Mouse (Mus musculus) layer of hippocampus, adult 2 months (tissue): ENCODE data around the gene Btg4. TPM values are rescaled to one million over a fixed set of nuclear protein-coding genes. Genes with fewer than 3 reads are reported as not detected.

Source experiments
- DNase-seq, 2 experiments: peaks; one replicate each; pipeline ENCODE4 v3.0.0; 2022; ENCODE audit warnings: low spot score in 2 of 2
- H3K27ac ChIP-seq: fragments of 200-600 bp; 2 replicates; pipeline ENCODE4 v1.8.1; 2022
- H3K4me3 ChIP-seq: fragments of 200-600 bp; 2 replicates; pipeline ENCODE4 v1.8.1; 2022; ENCODE audit warnings: mild to moderate bottlenecking
- CTCF ChIP-seq: fragments of 200-600 bp; conservative IDR thresholded peaks from 2 replicates; pipeline ENCODE4 v1.8.1; 2022; ENCODE audit warnings: antibody characterized with exemption, mild to moderate bottlenecking, moderate library complexity
- microRNA-seq, 2 experiments: library from miRNA; unstranded; fragments of <30 nt; microRNA quantifications; one replicate each; pipeline ENCODE4 v1.2.0; 2021
- total RNA-seq, 2 experiments: library from RNA; stranded (reverse); gene quantifications; 2 replicates each; pipeline ENCODE4 v1.2.3; 2021

The Btg4 gene
- total RNA-seq, 2 experiments from 2014 or later, result not detected

GRCm38 (mm10) chr9:51152079-51152752 is 91.5 kb downstream of the Btg4 start:
- peak; percentile 90 for TF ChIP-seq CTCF

DNA sequence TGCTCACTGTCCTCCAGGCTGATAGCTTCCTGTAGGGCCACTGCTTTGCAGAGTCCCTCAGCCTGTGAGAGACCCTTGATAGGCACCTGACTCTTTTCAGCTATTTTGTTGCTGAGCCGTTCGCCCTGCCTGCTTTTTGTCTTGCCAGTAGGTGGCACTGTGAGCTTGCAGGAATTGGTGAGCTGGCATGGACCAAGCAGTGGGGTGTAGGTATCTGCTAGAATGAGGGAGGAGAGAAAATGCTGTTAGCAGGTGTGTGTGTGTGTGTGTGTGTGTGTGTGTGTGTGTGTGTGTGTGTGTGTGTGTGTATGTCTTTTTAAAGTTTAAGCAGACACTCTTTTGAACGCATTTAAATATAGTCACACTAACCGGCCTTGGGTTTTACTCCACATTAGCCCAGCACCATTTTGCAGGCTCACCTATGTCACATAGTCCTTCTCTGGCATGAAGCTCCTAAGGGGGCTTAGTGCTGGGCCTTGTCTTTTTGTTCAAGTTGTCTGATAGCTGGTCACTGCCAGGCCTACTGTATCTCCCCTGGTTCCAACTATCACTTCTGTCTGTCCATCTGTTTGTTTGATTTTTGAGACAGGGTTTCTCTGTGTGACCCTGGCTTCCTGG is 101.2 kb downstream of the Btg4 start:
- H3K4me3 ChIP-seq, result no peak overlapping the region
- DNase-seq, result peak; percentile 82 to 87
- no peak overlapping the region for H3K27ac ChIP-seq
- TF ChIP-seq CTCF, result peak; percentile 84

More at GRCm38 (mm10) chr9:51152079-51152752, 91.5 kb downstream of the Btg4 start:
- Histone ChIP-seq H3K27ac (no peak overlapping the region), H3K4me3 (no peak overlapping the region)
- peak; percentile 57 to 78 for DNase-seq

DNA sequence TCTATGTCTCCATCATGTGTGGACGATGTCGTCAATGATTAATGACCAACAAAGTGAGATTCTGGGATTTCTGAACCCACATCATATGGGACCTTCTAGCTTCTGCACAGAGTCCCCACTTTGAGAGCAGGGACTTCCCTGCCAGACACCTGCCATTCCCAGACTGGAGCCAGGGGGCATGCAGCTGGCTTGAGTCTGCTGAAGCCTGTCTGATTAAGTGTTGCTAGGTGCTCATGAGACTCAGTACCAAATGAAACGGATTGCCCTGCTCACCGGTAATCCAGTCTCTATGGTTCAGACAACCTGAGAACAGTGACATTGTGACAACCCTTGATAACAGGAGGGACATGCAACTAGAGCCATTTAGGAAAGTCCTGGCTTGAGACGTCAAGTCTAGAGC is 103.3 kb downstream of the Btg4 start:
- DNase-seq, result no peak
- TF ChIP-seq CTCF, result no peak; the same call in 1 of the 2 replicates
- no peak overlapping the region for H3K4me3 ChIP-seq
- H3K27ac ChIP-seq, result no peak overlapping the region

- no peak for TF ChIP-seq CTCF
- Histone ChIP-seq H3K4me3 (no peak within 1 kb of the TSS), H3K27ac (no peak within 1 kb of the TSS)
- no peak for DNase-seq
Measured at GRCm38 (mm10) chr9:51165312-51166180, 104.8 kb downstream of the Btg4 start, which contains the start of gene Gm32742. Gm32742 (minus strand) TSS chr9:51165517.

- Histone ChIP-seq H3K27ac (no peak overlapping the region), H3K4me3 (no peak overlapping the region)
- no peak for DNase-seq
- TF ChIP-seq CTCF, result no peak
Measured at GRCm38 (mm10) chr9:51167954-51168353, 107.3 kb downstream of the Btg4 start.

- TF ChIP-seq CTCF, result no peak
- Histone ChIP-seq H3K4me3 (no peak overlapping the region), H3K27ac (no peak overlapping the region)
- DNase-seq, result no peak
Measured at GRCm38 (mm10) chr9:51168698-51169097, 108.0 kb downstream of the Btg4 start.

DNA sequence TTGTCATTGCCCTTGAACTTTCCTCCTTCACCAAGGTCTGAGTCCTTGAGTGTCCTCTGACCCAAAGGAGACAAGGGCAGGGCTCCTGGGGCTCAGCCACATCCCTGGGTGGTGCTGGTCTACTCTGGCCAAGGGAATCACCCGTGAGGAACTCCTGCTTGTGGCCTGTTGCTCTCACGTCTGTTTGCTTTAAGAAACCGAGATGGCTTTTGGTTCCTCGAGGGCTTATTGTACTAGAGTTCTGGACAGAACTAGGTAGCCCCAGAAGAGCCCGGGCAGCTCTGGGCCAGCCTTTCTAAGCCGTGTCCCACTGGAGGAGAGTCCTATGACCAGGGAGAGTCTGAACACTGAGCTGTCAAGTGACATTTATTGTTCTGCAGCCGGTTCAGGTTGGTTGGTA is 108.4 kb downstream of the Btg4 start:
- DNase-seq, result no peak
- Histone ChIP-seq H3K27ac (no peak overlapping the region), H3K4me3 (no peak overlapping the region)
- no peak for TF ChIP-seq CTCF

Small RNA genes within 50 kb of the gene (microRNA-seq; reads per million reads assigned to microRNA genes)
- gene Mir34b (21.7 to 25.2 reads per million in 2 experiments), gene Mir34c (182 to 834 reads per million in 2 experiments)

Other genes starting within 250 kb of the Btg4 start
- gene Ppp2r1b, start 215.6 kb upstream of the Btg4 start, total RNA-seq, result 10 to 100 TPM; 14.9 to 18.1 TPM
- gene Sik2, start 51.8 kb upstream of the Btg4 start, total RNA-seq, result 10 to 100 TPM; 39.5 to 45.2 TPM
- gene Layn, start 16.2 kb downstream of the Btg4 start, total RNA-seq, result 1 to 10 TPM; 3.8 to 4.7 TPM
- not detected for gene 4833427G06Rik, start 41.2 kb downstream of the Btg4 start, total RNA-seq
- not detected for gene Gm32742, start 104.6 kb downstream of the Btg4 start, total RNA-seq
- gene Pou2af1, start 152.8 kb downstream of the Btg4 start, total RNA-seq, result not detected
- 1 to 10 TPM in 1 of 2 experiments, under 1 TPM in 1; 0.38 to 1.1 TPM for gene Colca2, start 217.7 kb downstream of the Btg4 start, total RNA-seq